Mouse (Mus musculus): ENCODE results near the gene Dhx57. TPM values are rescaled to one million over a fixed set of nuclear protein-coding genes. Genes with fewer than 3 reads are reported as not detected.
"Not testable (repeated sequence)": the region's sequence is repeated elsewhere in the genome, so short reads cannot be mapped to it uniquely, and the experiment has no call there.

The Dhx57 gene
- 10 to 100 TPM in 1 of 2 experiments, 1 to 10 TPM in 1; 8.2 to 11.8 TPM for polyA plus RNA-seq (2017; shearing (Covaris generic))

DNA sequence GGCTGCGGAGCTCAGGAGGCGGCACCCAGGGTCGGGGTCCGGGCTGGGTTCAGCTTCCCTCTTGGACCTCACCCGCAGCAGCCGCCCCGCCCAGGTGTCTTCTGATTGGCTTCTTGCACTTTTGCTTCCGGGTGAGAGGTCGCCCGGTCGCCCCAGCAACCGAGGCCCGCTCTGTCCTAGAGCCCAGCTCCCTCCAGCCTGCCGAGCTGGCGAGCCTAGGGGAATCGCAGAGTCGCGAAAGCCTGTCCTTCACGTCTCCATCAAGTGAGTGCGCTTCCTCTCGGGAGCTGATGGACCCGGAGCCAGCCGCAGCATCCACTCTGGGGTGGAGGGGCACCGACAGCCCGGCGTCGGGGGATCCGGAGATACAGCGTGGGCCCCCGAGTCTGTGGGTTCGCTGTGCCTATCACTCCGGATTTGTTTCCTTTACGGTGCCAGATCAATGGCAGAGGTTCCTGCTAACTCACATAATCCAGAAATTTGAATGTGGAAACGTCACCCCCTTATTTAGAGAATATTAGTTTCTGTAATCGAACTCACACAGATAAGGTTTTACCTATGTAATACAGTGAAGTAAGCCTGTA lies at the start of gene Dhx57, which contains the start of gene Morn2:
Dhx57 (minus strand) TSS at position 403 of the 584 bp plus-strand sequence.
Morn2 (plus strand) TSS at position 130 of the 584 bp plus-strand sequence.
- ATAC-seq, result peak; percentile 91

DNA sequence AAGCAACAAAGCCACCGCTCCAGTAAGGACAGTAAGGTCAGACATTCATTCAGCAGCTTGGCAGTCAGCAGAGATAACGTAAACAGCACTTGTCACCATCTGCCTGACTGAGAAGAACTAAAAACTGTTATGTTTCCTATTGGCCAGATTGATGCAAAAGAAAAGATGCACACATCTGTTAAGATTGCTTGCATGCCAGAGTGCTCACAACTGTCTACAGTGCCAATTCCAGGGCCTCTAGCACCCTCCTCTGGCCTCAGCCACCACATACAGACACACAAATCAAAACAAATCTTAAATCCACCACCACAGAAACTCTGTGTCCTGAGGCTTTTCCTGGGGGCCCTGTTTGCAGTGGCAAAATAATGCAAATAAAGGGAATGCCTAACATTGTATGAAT lies 42.1 kb upstream of the Dhx57 start:
- peak; percentile 64 for ATAC-seq

DNA sequence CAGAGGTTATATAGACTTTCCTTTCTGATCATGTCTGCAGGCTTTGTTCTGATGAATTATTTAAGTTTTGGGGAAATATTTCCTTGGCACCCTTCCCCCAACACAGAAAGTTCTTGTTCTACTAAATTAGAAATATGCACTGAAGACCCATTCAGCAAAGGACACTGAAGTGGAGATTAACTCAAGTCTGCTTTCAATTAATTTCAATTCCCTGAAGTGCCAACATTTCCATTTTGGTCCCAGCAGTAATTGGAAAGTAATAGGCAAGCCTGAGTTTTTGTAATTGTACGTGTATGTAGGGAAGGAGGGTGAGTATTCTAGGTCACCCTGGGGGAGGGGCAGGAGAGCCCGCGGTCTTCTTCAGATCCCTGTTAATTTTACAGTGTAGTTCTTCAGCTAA lies 36.2 kb upstream of the Dhx57 start:
- no peak for ATAC-seq

DNA sequence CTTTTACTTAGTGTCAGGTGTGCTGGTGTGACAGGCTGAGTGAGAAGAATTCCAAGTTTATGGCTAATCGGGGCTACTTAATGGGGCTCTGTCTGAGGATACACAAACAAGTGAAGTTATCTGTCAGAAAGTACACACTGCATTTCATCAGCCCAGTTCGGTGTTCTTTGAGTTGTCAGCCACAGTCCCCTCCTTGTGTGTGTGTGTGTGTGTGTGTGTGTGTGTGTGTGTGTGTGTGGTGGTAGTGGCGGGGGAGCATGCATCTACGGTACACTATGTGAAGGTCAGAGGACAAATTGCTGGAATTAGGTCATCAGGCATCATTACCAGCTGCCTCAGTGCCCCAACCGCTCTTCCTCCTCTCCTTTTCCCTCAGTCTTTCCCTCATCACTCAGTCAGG lies 35.2 kb upstream of the Dhx57 start:
- no peak for ATAC-seq

DNA sequence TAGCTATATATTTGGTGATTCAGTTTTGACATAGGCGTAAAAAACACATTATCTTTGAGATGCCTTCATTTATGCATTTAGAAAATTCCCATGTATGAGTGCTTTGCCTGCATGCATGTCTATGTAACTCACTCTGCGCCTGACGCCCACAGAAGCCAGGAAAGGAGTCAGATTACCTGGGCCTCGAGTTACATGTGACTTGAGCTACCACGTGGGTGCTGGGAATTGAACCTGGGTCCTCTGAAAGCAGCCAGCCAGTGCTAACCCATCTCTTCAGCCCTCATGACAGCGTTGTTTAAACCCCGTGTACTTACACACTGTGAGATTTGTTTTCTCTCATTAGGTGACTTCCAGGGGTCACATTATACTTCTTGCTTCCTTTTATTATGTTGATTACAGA lies 34.2 kb upstream of the Dhx57 start:
- no peak for ATAC-seq

DNA sequence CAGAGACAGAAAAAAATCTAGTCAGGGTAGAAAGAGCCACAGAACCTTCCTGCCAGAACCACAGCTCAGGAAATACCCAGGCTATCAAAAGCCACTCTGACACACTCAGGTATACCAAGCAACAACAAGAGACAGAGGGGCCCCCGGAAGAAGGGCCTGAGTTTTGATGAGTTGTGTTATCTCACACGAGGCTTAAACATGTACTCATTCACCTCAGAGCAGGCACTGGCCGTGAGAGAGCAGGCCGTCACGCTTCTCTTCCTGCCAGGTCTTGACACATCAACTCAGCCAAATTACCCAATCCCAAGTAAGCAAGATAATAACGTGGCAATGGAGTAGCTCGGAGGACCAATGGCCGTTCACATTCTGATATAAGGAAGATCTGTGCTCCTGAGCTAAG lies 33.4 kb upstream of the Dhx57 start:
- ATAC-seq, result peak; percentile 95

DNA sequence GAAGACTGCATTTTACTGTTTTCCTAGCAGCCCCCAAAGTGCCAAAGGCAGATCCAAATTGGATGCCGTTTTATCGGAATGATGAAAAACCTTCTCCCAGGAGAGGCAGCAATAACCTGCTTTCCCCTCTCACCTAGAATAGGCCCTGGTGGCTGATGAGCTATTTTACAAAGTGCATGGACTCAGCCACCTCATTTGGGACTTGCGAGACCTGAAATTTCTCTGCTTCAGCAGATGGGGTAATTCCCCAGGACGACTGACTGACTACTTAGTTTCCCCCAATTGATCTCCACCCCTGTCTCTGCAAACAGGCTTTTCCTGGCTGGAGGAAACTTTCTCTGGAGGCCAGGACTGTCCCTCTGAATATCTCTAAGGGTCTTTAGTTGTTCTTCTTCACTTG lies 32.7 kb upstream of the Dhx57 start:
- ATAC-seq, result peak; percentile 19

DNA sequence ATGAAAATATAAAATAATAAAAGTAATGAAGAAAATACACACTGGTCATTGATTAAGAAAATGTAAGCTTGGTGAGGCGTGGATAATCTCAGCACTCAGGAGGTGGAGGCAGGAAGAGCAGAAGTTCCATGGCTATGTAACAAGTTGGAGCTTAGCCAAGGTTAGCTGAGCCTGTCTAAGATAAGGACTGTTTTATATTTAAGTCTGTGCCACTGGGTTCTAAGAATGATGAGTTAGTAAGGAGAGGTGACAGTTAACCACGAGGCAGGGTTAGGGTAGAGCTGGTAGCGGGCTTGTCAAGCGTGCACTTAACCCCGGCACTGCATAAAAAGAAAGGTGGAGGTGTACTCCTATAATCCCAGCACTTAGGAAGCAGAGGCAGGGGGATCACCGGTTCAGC lies 32.0 kb upstream of the Dhx57 start:
- ATAC-seq, result no peak

DNA sequence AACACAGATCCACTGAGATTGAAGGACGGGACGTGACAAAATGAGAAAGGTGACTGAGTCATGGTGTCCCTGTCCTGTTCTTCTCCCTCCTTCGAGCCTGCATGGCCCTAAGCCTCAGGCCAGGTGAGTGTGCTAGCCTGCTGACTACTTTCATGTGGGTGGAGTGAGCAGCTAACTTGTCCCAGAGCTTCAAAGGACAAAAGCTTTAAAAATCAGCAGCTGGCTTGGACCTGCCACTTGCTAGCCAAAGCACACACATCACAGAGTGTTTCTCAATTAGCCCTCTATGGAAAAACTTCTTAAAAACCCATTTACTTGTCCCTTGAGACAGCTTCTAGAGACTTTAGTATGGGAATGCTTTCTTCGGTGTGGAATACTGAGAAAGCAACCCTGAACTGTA lies 22.1 kb upstream of the Dhx57 start:
- no peak for ATAC-seq

DNA sequence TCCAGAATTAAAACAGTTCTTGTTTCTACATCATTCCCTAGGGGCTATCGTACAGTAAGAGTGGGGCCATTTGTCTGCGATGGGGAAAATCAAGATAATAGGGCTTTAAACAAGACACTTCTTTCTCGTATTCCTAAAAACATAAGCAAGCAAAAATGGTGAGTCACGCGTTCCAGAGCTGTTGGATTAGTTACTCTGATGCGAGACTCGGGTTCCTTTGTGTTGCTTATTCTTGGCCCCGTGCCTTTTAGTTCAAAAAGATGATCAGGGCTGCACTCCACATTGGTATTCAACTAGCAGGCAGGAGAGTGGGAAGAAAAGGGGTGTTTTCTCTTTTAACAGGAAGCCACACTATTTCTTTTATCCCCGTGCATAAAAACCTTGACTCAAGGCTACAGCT lies 21.5 kb upstream of the Dhx57 start:
- no peak for ATAC-seq

DNA sequence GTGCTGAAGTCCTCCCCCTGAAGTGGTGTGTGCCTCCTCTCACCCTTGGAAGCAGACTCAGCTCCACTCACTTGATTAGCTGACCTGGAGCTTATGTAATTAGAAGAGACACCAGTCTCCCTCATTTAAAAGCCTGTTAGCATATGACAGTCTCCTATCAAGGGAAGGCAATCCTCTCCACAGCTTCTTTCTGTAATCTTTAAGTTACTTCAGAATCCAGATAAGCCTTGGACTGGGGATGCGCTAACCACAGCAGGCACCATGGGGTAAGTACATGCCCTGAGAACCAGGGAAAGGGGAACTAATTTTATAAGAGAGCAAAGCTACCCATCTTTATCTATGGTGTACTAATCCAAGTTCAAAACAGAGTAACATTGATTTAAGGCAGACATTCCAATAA lies 17.0 kb upstream of the Dhx57 start, which contains the start of gene Arhgef33:
Arhgef33 (plus strand) TSS at position 157 of the 400 bp plus-strand sequence.
- no peak for ATAC-seq

DNA sequence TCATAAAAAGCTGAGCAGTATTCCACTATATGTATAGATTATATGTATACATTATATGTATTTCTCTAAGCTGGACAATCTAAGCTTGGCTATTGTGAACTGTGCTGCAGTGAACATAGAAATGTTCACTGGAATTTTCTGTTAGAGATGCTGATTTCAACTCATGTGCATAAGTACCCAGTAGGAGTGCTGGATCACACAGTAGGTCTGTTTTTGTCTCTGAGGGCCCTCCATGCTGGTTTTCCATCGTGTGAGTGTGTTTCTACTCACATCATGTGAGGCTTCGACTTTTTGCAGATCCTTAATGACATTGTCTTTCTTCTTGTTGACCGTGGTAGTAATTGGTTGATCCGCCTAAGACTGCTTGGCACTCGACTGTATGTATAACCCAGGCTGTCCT lies 8.6 kb upstream of the Dhx57 start:
- ATAC-seq, result no peak

DNA sequence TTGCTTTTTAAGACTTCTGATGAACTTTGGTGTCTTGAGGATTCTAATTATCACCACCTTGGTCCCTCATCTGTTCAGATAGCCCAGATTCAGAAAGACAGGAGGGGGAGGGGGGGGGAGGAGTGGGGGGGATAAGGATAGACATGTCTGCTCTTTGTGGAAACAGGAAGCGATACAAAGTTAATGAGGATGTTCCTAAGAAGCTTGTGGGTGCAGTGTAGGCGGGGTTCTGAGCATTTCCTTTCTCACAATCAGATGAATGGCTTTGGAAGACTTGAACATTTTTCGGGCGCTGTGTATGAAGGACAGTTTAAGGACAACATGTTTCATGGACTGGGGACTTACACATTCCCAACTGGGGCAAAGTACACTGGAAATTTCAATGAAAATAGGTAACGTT lies 5.0 kb upstream of the Dhx57 start:
- no peak for ATAC-seq

DNA sequence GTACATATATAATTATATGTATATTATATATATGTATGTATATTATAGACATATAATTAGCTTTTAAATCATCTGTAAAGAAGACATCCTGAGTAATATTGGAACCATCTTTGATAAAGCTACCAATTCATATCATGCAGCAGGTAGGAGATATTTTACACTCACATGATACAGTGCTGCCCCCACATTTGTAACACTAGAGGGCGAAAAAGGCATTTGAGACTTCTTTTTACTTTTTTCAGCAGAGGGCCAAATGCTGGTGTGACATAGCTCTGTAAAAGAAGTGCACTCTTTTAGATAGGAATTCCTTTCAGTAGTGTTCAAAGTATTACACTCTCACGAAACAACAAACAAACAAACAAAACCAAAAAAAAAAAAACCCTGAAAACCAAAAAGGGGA lies 872 bp upstream of the Dhx57 start:
- ATAC-seq, result peak; percentile 28

DNA sequence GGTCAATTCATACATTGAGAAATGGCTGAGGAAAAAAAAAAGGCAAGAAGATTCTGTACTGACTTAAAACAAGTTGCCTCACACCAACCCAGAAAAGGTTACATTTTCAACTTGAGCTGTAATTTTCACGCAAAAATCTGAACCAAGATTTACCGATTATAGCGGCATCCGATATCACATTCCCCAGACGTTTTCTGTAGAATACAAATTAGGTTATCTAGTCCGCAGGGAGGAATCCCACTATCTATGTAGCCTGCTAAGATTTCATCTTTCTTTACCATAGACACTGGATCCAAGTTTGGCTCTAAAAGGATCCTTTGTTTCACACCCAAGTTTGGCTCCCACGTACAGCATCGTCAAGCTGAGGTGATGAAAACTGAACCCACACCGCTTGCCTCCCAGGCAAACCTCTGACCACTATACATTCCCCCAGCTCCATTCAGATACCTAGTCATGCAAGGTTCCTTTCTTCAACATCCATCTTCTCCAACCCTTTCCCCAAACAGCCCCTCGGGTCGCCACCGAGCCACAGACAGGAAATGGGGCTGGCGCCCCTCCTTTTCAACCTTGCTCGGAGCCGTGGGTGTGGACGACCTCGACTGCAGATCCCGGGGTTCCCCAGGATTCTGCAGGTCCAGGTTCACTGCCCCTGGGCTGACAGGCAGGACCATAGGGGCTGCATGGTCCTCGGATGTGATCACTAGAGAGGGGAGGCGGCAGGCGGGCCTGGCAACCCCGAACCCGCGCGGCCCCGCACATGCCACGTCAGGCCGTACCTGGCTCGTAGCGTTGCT lies 799 bp downstream of the Dhx57 start:
- ATAC-seq, result peak; percentile 63

DNA sequence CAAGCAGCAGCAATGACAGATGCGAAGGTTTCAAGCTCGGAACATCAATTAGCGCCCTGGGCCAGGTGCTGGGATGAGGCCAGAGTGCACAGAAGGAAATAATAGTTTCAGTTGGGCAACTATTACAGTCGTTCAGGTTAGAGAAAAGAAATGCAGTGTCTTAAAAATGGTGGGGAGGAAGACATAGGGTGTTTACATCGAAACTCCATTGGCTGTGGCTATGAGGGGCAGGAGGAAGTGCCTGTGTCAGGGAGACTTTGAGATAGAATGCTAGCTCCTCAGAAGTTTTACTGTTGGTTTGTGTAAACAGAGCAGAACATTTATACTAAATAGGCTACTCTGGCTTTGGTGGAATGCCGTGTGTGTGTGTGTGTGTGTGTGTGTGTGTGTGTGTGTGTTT lies 2.3 kb downstream of the Dhx57 start:
- no peak for ATAC-seq

DNA sequence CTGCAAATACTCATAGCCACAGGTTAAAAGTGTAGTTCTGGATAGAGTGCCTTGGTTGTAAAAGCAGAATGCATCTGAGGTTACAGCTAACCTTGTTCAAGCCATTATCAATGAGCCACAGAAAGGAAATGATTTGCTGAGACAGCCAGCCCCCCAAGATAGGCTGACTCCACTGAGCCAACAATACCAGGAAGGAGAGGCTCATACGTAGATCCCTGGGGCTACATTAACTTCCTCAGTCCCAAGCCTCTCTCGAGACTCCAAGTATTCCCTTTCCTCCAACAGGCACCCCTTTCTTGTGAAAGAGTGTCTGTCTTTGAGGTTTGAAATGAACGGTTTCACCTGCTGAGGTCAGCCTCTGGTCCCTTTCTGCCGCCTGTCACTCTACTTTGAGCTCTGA lies 5.8 kb downstream of the Dhx57 start:
- ATAC-seq, result no peak

DNA sequence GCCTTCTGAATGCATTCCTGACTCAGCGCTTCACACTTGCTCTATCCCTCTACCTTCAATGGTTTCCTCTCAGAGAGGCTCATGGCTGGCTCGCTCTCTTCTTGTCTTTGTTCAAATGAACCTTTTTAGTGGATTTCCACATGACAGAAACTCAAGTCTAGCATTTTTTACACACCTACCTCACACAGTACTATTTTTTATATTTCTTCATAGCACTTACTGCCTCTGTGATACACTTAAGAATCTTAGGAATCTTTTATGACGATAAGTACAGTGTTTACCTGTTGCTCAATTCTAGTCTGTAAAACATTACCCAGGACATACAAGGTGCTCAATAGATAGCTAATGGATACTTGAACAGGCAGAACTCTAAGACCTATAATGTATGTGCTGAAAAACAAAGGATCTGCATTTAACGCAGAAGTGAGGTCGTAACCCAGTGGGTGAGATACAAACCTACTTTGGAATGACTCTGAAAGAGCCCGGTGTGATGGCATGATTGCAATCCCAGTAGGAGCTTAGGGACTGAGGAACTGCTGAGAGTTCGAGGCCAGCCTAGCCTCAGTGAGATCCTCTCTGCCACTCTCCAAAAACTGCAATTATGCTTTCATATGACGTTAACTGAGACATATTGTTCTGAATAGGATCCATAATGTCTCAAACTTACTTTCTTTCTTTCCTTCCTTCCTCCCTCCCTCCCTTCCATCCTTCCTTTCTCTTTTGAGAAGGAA lies 10.8 kb downstream of the Dhx57 start:
- no peak for ATAC-seq

DNA sequence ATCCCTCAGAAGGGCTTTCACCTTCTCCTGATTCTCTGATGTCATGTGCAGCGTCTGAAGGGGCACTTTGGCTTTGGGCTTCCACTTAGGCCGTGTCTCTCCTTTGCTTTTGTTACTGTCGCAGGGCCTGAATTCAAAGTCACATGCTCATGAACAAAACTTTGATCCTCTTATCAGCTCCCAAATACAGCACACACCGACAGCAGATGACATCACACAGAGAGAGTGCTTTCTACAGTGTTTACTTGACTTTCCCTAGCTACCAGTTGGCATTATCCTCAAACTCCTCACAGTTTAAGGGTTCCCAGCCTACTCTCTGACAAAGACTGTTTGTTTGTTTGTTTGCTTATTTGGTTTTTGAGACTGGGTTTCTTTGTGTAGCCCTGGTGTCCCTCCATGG lies 12.0 kb downstream of the Dhx57 start:
- no peak for ATAC-seq

DNA sequence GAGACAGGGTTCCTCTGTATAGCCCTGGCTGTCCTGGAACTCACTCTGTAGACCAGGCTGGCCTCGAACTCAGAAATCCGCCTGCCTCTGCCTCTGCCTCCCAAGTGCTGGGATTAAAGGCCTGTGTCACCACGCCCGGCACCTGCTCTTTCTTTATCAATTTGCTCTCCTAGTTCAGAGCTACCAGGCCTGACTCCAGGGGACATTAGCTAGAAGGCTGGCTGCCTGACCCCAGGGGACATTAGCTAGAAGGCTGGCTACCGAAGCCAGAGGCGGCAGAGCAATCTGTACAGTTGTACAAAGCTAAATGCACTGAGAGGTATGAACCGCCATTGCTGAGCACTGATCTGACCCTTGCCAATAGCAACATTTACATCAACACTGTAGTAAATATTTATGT lies 19.7 kb downstream of the Dhx57 start:
- ATAC-seq, result not testable (repeated sequence)

DNA sequence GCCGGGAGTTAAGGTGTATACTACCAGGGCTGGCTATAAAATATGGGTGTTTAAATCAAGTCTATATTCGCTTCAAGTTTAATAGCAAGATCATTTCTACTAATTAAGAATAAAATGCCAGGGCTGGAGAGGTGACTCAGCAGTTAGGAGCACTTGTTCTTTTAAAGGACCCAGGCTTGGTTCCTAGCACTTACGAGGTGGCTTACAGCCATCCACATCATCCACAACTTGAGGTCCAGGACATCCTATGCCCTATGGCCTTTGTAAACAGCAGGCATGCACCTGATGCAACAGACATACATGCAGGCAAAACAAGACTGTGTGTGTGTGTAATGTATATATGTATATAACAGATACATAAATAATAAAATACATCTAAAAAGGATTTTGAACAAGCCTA lies 22.1 kb downstream of the Dhx57 start:
- no peak for ATAC-seq

DNA sequence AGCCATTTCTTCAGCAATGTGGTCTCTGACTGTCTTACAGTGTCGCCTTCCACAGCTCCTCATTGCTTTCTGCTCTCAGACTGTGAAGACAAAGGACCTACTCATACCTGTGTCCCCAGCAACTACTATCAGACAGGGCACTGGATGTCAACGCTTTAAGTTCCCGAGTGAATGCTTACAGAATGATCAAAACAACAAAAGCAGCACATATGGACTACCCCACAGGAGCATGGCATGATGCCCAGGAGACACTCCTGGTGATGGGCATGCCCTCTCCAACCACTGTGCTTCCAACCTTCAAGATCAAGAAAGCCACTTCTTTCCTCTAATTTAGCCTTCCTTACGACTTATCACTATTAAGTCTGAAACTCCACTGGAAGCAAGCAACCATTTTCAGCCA lies 23.2 kb downstream of the Dhx57 start:
- no peak for ATAC-seq

DNA sequence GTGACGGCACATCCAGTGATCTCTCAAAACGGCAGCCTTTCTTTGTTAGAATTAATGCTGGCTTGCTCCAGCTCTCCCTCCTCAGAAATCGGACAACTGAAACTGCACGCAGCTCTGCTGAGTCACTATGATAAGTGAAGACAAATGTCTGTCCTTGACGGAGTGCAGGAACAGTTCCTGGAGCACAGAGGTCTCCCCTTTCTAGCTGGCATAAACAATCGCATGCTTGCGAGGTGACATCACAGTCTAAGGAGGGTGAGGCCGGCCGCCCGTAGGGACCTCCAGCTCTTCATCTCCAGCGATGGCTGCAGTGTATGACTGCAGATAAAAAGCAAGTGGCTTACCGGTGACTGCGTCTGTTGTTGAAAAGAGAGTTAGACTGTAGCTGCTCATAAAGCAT lies 35.1 kb downstream of the Dhx57 start:
- no peak for ATAC-seq

DNA sequence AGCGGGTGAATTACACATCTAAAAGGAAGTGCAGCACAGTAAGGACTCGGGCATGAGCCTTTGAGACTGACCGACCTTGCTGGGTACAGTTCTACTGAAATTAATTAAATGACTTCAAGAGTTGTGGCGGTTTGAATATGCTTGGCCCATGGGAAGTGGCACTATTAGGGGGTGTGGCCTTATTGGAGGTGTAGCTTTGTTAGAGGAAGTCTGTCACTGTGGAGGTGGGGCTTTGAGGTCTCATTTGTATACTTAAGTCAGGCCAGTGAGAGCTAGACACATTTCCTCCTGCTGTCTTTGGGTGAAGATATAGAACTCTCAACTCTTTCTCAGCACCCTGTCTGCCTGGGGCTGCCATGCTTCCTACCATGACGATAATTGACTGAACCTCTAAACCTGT lies 35.9 kb downstream of the Dhx57 start:
- no peak for ATAC-seq

Data from CD4-positive, CD25-positive, alpha-beta regulatory T cell, adult 4 months (primary cell).